Mouse (Mus musculus) limb, embryonic 10.5 days (tissue): ENCODE measurements around the gene Tmpo. TPM values are rescaled to one million over a fixed set of nuclear protein-coding genes. Genes with fewer than 3 reads are reported as not detected.

Experiments used
- DNase-seq: peaks from one replicate; pipeline ENCODE4 v3.0.0-alpha.2; 2017; ENCODE audit warnings: low spot score
- H3K27ac ChIP-seq: fragments of 300-500 bp; sonication (generic); 2 replicates; pipeline ENCODE4 v1.5.1; 2016; ENCODE audit warnings: mild to moderate bottlenecking
- H3K27me3 ChIP-seq: fragments of 300-500 bp; sonication (generic); 2 replicates; pipeline ENCODE4 v1.6.1; 2016; ENCODE audit warnings: low read depth, mild to moderate bottlenecking; ENCODE audit not compliant: poor library complexity, severe bottlenecking
- H3K36me3 ChIP-seq: fragments of 300-500 bp; sonication (generic); 2 replicates; pipeline ENCODE4 v1.6.1; 2016; ENCODE audit warnings: mild to moderate bottlenecking, moderate library complexity
- H3K4me1 ChIP-seq: fragments of 300-500 bp; sonication (generic); 2 replicates; pipeline ENCODE4 v1.6.1; 2016
- H3K4me3 ChIP-seq: fragments of 300-500 bp; sonication (generic); 2 replicates; pipeline ENCODE4 v1.5.1; 2016; ENCODE audit warnings: mild to moderate bottlenecking, moderate library complexity
- H3K9me3 ChIP-seq: fragments of 300-500 bp; sonication (generic); replicated peaks from 2 replicates; pipeline ENCODE4 v1.6.1; 2016; ENCODE audit warnings: mild to moderate bottlenecking
- WGBS: fragments of 180-500 bp; shearing (Covaris S2); methylation state at CpG from one replicate; pipeline ENCODE4 v1.1.7; 2016; 5-methylcytosine and 5-hydroxymethylcytosine counted together
- polyA plus RNA-seq: library from polyadenylated mRNA; unstranded; fragments of >200 nt; fragmentation: Nextera tagmentation; extraction: Ambion mirVana; gene quantifications from 2 replicates; pipeline ENCODE4 v1.2.1, GENCODE M21; 2016

Gene Tmpo
- polyA plus RNA-seq, 1 experiment from 2014 or later = 300 TPM

DNA sequence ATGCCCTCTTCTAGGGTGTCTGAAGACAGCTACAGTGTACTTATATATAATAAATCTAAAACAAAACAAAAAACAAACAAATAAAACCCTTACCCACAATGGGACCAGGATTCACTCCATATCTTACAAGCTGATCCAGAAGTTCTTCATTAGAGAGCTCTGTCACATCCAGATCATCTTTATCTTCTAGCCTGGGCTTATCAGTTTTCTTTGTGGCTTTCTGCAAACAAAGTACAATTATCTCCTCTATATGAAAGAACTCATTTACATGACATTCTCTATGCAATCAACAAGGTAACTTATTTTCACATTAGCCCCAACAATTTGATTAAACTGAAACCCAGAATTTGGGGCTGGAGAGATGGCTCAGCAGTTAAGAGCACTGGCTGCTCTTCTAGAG, 15.3 kb downstream of the Tmpo start:
- Histone ChIP-seq H3K36me3 (peaks cover 78% of the 10 kb centered on the region), H3K4me3 (no peak overlapping the region), H3K27me3 (no peaks in the 10 kb centered on the region)

DNA sequence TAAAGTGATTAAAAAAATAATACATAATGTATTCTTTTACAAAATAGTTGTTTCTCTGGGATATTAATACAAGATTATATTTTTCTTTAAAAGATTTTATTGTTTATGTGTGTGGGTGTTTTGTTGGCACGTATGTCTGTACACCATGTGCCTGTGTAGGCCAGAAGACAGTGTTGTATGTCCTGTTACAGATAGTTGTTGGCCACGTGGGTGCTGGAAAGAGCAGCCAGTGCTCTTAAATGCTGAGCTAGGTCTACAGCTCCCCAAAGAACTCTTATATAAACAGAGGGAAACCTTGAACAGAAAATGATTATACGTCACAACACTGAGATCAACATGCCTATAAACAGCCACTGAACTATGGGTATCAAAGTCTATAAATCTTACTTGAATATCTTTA, 16.6 kb downstream of the Tmpo start:
- Histone ChIP-seq H3K4me3 (no peak overlapping the region), H3K4me1 (peaks cover 25% of the 10 kb centered on the region), H3K9me3 (no peaks in the 10 kb centered on the region), H3K36me3 (peaks cover 92% of the 10 kb centered on the region), H3K27ac (no peak overlapping the region), H3K27me3 (no peaks in the 10 kb centered on the region)
- no peak for DNase-seq
- 89% methylated on average over 3 of the region's 3 CpGs for WGBS

More for the DNA sequence above, 15.3 kb downstream of the Tmpo start:
- no peak for DNase-seq
- no peaks in the 10 kb centered on the region for H3K9me3 ChIP-seq
- H3K27ac ChIP-seq = no peak overlapping the region
- peaks cover 25% of the 10 kb centered on the region for H3K4me1 ChIP-seq

DNA sequence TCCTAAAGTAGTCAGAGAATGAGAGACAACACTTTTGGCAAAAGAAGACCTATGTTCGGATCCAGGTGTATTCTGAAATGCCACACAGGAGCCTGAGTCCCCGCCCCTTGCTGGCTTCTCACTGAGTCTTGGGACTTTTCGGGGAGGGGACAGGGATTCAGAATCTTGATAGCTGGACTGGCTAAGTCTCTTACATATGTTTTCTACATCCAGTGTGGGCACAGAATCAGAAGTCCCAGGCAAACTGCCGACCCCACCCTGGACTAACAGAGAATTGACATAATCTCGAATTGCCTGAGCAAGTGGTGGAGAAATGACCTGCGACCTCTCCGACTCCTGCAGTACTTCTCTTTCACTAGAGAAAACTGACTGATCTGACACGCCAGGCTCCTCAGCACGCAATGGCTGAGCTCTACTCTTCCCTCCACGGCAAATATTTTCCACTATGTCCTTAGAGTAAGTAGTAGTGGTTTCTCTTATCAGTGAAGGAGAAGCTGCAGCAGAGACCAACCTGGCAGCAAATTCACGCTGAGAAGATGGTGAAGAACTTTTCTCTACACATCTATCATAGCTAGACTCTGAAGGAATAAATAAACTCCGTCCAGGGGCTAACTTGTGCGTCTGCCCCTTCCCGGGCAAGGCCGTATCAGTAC, 18.5 kb downstream of the Tmpo start:
- Histone ChIP-seq H3K27ac (no peak overlapping the region), H3K36me3 (peaks cover 94% of the 10 kb centered on the region), H3K4me3 (no peak overlapping the region), H3K27me3 (no peaks in the 10 kb centered on the region), H3K4me1 (peaks cover 8% of the 10 kb centered on the region; the same call in 1 of the 2 replicates), H3K9me3 (no peaks in the 10 kb centered on the region)
- DNase-seq = no peak
- WGBS = 93% methylated on average over 15 of the region's 15 CpGs

GRCm38 (mm10) chr10:91162077-91162476, 19.0 kb downstream of the Tmpo start:
- Histone ChIP-seq H3K27me3 (no peaks in the 10 kb centered on the region), H3K4me1 (peaks cover 2% of the 10 kb centered on the region; the same call in 1 of the 2 replicates), H3K27ac (no peak overlapping the region), H3K9me3 (no peaks in the 10 kb centered on the region), H3K4me3 (no peak overlapping the region), H3K36me3 (peaks cover 97% of the 10 kb centered on the region)
- no peak for DNase-seq
- WGBS = 91% methylated on average over 11 of the region's 11 CpGs

DNA sequence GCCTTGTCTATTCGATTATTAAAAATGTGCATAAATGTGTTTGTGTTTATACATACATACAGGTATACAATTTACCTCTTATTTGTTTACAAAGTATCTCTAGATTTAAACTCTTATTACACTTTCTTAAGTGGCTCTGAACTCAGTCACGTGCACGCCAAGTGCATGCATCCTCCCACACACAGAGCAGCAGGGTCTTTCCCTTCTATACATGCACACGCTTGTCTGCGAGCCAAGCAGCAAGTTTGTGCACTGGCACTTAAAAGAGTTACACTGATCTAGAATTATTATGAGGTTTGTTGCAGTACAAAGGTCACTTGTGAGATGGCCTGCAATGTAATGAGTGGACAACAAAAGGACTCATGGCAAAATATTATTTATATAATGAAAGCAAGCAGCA, 20.1 kb downstream of the Tmpo start:
- DNase-seq = no peak
- Histone ChIP-seq H3K36me3 (peaks cover 100% of the 10 kb centered on the region), H3K27ac (no peak overlapping the region), H3K9me3 (no peaks in the 10 kb centered on the region), H3K4me3 (no peak overlapping the region), H3K27me3 (no peaks in the 10 kb centered on the region), H3K4me1 (no peaks in the 10 kb centered on the region)
- WGBS = 95% methylated on average over 5 of the region's 5 CpGs

GRCm38 (mm10) chr10:91158442-91158841, 22.7 kb downstream of the Tmpo start:
- peaks cover 100% of the 10 kb centered on the region for H3K36me3 ChIP-seq
- DNase-seq = no peak
- no peak overlapping the region for H3K27ac ChIP-seq
- 89% methylated on average over 8 of the region's 8 CpGs for WGBS
- H3K27me3 ChIP-seq = no peaks in the 10 kb centered on the region
- no peaks in the 10 kb centered on the region for H3K4me1 ChIP-seq
- H3K4me3 ChIP-seq = no peak overlapping the region
- no peaks in the 10 kb centered on the region for H3K9me3 ChIP-seq

DNA sequence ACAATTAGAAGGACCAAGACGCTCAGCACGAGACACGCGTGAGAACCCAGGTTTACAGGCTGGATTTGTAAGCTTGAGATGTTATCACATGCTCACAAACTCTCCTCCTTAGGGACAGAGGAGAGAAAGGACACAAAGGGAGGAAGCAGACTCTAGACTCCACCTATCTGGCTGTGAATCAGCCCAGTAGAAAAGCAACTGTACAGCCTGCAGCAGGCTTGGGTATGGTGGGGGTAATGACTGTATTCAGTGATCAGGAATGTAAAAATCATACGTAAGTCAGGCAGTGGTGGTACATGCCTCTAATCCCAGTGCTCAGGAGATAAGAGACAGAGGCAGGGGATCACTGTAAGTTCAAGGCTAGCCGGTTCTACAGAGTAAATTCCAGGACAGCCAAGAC, 24.8 kb downstream of the Tmpo start:
- DNase-seq = no peak
- no peak overlapping the region for H3K4me3 ChIP-seq
- no peaks in the 10 kb centered on the region for H3K9me3 ChIP-seq
- no peak overlapping the region for H3K27ac ChIP-seq
- WGBS = 89% methylated on average over 6 of the region's 6 CpGs
- no peaks in the 10 kb centered on the region for H3K4me1 ChIP-seq
- H3K36me3 ChIP-seq = peaks cover 100% of the 10 kb centered on the region
- H3K27me3 ChIP-seq = no peaks in the 10 kb centered on the region

- peaks cover 100% of the 10 kb centered on the region for H3K36me3 ChIP-seq
- H3K27ac ChIP-seq = no peak overlapping the region
- H3K4me1 ChIP-seq = no peaks in the 10 kb centered on the region
- no peaks in the 10 kb centered on the region for H3K9me3 ChIP-seq
- 94% methylated on average over 10 of the region's 10 CpGs for WGBS
- H3K4me3 ChIP-seq = no peak overlapping the region
- H3K27me3 ChIP-seq = no peaks in the 10 kb centered on the region
- no peak for DNase-seq
These were observed 27.1 kb downstream of the Tmpo start for GRCm38 (mm10) chr10:91153894-91154503.

- no peak for DNase-seq
- H3K4me1 ChIP-seq = no peaks in the 10 kb centered on the region
- WGBS = 96% methylated on average over 7 of the region's 7 CpGs
- no peaks in the 10 kb centered on the region for H3K9me3 ChIP-seq
- H3K36me3 ChIP-seq = peaks cover 55% of the 10 kb centered on the region
- no peaks in the 10 kb centered on the region for H3K27me3 ChIP-seq
- H3K27ac ChIP-seq = no peak overlapping the region
- H3K4me3 ChIP-seq = no peak overlapping the region
These were observed 35.7 kb downstream of the Tmpo start for GRCm38 (mm10) chr10:91145413-91145812.

- Histone ChIP-seq H3K36me3 (peaks cover 37% of the 10 kb centered on the region), H3K4me3 (no peak overlapping the region), H3K9me3 (no peaks in the 10 kb centered on the region), H3K4me1 (no peaks in the 10 kb centered on the region), H3K27ac (no peak overlapping the region), H3K27me3 (no peaks in the 10 kb centered on the region)
- DNase-seq = no peak
- WGBS = 78% methylated on average over 18 of the region's 18 CpGs
These were observed 37.5 kb downstream of the Tmpo start for GRCm38 (mm10) chr10:91143313-91144230.

DNA sequence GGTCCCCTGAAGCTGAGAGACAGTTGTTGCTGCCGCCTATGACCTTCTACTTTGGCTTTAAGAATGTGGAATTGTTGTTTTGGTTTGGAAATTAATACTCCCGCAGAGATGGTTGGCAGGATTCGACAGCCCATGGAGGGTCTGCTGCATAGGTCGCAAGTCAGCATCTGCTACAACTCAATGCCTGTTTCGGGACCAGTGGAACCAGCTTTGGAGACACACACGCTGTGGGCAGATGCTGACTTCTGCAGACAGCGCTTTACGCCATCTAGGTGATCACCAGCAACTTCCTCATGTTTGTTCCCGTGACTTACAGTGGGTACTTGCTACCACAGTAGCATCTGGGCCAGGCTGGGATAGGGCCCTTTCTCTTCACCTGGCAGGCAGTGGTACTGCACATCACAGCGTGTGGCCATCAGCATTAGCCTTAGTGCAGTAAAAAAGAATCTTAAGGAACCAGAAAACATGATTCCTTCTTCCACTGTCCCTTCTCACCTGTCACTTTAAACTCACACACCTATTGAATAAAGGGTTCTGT, 38.4 kb downstream of the Tmpo start:
- Histone ChIP-seq H3K27ac (no peak overlapping the region), H3K27me3 (no peaks in the 10 kb centered on the region), H3K36me3 (peaks cover 28% of the 10 kb centered on the region), H3K9me3 (no peaks in the 10 kb centered on the region), H3K4me3 (no peak overlapping the region), H3K4me1 (no peaks in the 10 kb centered on the region)
- WGBS = 79% methylated on average over 10 of the region's 10 CpGs
- DNase-seq = no peak

- no peak overlapping the region for H3K4me3 ChIP-seq
- DNase-seq = no peak
- H3K36me3 ChIP-seq = peaks cover 16% of the 10 kb centered on the region
- no peak overlapping the region for H3K27ac ChIP-seq
- no peaks in the 10 kb centered on the region for H3K4me1 ChIP-seq
- no peaks in the 10 kb centered on the region for H3K27me3 ChIP-seq
- H3K9me3 ChIP-seq = no peaks in the 10 kb centered on the region
- 44% methylated on average over 2 of the region's 2 CpGs for WGBS
These were observed 39.6 kb downstream of the Tmpo start for GRCm38 (mm10) chr10:91141564-91141963.
